Mouse (Mus musculus) ES-CJ7 (cell line): Measurements from ENCODE around the gene Aatk.

Experiments used
- DNase-seq: peaks from one replicate; pipeline ENCODE4 v3.0.0; 2011; ENCODE audit warnings: low read depth, low spot score

Gene Aatk

DNA sequence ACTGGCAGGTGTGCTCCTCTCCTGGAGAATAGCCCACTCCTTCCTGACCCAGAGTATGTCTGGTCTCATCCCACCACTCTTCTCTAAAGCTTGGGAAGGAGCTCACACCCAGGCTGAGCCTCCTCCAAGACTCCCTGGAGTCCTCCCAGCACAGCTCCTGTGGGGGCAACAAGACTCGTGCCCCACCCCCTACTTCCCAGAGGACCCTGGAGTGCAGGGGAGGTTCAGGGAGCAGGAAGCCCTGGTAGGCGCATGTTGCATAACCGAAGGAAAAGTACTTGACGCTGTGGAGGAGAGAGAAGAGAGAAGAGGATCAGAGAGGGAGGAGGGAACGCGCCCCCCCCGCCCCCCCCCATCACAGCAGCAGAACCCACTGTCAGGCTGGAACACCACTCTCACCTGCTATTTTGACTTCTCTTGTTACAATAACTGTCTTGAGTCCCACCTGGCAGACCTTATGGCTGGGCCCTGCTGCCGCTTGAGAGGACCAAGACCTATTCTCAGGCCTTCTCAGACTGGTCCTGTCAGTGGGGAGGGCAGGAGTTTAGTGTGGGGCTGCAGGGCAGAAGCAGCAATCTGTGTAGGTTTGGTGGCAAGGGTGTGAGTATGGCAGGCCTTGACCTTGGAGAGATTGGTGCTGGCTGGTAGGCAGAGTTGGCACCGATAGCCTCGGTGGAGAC, 56.2 kb downstream of the Aatk start:
- no peak for DNase-seq

DNA sequence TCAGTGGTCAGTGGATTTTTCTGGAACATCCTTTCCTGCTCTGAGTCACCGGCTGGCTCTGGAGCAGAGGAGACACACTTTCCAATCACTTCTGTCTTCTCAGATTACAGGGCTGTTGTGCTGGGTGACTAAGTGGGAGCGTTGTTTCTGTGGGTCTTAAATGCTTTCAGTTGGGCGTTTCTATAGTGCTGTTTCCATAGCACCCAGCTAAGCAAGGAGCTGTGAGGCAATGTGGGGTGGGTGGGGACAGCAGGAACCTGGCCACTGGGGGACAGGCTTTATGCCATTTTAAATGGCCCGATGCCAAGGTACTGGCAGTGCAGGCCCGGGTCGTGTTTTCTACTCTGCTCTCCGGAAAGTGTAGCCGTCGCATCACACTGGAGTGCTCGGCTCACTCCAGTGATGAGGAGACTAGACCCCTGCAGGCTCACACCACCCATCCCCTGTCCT, 57.8 kb downstream of the Aatk start:
- no peak for DNase-seq

DNA sequence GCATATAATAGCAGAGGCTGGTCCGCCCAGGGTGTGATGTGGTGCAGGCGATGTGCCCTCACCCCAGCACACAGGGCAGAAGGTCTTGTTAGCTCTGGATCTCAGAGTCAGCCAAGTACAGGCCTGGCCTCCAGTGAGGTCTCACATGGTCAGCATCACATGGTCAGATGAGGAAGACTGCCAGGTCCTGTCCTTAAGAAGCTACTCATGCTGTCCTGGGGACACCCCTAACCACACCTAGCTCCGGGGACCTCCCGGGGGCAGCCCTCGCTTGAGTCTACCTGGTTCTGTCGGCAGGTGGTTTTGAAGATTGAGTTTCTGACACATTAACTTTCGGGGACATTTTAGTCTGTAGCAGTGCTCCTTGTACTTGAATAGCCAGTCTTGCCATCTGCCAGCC, 58.6 kb downstream of the Aatk start:
- DNase-seq: no peak

DNA sequence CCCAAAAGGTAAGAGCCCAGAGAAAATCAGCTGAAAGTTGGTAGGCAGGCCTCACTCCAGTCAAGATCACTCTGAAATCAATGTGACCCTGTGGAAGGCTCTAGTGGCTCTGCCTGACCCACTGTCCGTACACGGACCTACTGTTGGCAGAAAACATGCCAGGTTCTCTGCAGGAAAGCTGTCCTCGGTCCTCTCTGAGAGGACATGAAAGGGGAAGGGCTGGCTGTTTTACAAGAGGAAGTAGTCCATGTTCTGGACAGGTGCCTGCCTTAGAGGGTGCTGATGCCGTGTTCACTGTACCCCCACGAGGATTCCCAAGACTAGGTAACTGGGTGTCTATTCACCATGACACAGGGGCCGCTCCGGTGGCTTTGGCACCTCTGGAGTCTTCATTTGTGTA, 59.1 kb downstream of the Aatk start:
- DNase-seq: no peak

DNA sequence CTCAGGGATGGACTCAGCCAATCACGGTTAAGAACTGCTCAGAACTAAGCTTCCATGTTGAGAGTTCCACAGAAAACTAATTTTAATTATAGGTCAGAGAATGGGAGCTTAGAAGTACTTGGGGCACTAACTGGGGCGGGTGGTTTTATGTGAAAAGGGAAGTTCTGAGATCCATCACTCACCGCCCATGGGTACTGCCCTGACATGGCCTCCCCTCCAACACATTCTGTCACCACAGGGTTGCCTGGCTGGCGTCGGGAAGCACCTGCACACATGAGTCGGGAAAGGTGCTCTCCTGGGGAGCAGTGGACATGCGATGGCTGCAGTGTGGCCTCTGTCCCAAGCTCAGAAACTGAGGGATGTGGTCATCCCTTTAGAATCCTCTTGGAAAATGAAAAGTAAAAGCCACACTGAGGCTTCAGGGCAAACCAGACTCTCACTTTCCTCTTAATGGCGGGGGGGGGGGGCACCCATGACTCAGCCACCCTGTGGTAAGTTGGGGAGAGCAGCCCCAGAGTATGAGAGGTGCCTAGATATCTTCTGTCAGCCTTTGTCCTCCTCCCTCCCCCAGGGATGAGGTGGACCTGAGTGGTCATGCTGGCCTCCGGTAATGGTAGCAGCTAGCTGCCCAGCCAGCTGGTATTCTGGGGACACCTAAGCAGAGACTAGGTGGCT, 60.1 kb downstream of the Aatk start:
- DNase-seq: no peak

DNA sequence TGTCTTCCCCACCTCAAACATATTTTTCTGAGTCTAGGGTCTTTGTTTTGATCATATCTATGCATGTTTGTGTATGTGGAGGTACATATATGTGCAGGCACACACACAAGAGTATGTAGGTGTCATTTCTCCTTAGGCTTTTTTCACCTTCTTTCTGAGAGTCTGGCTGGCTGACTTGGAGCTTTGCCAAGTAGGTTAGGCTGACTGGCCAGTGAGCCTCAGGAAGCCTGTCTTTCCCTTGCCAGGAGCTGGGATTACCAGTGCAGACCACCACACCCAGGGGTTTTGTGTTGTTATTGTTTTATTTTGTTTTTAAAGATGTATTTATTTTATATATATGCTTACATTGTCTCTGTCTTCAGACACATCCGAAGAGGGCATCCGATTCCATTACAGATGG, 63.8 kb downstream of the Aatk start:
- DNase-seq: no peak

DNA sequence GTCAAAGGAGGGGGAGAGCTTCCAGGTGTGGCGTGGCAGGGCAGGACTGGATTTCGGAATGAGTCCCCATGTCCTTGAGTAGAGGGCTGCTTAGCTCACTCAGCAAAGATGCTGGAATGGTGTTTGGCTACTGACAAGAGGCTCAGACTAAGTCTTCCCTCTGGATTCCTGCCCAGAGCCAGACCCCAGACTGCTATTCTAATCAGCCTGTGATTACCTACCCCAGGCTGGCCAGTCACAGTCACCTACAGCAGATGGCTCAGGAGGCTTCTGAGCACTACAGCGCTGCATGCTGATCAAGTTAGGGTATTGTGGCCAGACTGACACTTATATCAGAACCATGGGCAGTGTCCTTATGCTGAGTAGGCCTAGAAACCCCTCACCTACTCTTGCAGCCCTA, 64.7 kb downstream of the Aatk start:
- DNase-seq: no peak

DNA sequence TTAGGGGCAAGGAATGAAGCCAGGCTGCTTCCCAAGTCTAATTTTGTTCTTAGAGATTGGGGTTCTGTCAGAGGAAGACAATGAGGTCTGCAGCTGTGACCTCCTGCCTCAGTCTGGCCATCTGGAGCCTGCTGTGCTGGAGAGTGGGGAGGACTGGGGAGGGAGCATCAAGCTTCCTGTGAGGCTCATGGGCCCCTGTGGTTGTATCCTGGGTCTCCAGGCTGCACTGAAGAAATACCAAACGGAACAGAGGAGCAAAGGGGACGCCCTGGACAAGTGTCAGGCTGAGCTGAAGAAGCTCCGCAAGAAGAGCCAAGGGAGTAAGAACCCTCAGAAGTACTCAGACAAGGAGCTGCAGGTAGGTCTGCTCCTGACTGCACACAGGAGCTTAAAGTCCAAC, 65.2 kb downstream of the Aatk start:
- no peak for DNase-seq

DNA sequence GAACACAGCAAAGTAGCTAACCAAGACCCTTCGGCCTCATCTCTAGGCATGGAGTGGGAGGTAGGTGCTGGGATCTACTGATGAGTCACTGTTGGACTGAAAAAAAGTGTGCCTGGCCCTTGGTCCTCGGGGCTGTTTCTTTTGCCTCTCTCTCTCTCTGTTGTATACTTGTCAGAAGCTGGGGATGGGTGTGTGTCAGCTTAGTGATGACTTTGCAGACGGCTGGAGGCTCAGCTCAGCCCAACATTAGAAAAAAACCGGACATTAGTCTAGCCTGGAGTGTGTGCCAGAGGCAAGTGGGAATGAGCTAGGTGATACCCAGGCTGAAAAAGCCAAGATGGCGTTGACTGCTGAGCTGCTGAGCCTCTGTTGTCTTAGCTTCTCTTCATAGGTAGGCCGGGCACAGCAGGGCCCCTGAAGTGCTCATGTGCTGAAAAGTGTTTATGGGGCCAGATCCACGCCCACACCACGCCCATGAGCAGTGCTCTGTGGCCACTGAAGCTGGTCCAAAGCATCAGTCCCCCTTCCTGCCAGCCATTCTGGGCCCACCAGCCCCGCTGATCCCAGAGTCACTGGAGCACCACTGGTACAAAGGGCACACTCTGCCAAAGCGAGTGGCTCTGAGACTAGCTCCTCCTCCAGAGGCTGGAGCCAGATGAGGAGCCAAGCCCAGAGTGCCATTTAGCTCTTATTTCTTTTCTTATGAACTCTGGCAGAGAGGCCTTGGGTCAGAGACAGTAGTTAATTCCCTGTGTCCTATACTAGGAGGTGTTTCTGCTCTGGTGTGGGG, 67.2 kb downstream of the Aatk start:
- DNase-seq: no peak

DNA sequence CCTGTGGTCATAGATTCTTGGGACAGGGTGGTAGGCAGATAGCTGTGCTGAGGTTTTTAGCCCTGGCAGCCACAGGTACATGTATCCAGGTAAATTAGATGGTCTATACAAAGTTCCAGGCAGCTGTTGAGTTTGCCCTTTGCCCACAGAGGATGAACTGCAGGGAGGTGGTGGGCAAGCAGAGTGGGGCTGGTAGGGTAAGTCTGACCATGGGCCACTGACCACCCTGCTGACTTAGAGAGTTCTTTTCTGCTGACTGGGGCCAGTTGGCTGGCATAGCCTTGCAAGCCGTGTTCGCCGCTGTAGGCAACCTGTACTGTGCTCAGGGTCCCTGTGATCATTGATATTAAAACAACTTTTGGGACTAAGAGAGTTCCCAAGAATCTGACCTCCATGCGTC, 68.3 kb downstream of the Aatk start:
- DNase-seq: no peak

DNA sequence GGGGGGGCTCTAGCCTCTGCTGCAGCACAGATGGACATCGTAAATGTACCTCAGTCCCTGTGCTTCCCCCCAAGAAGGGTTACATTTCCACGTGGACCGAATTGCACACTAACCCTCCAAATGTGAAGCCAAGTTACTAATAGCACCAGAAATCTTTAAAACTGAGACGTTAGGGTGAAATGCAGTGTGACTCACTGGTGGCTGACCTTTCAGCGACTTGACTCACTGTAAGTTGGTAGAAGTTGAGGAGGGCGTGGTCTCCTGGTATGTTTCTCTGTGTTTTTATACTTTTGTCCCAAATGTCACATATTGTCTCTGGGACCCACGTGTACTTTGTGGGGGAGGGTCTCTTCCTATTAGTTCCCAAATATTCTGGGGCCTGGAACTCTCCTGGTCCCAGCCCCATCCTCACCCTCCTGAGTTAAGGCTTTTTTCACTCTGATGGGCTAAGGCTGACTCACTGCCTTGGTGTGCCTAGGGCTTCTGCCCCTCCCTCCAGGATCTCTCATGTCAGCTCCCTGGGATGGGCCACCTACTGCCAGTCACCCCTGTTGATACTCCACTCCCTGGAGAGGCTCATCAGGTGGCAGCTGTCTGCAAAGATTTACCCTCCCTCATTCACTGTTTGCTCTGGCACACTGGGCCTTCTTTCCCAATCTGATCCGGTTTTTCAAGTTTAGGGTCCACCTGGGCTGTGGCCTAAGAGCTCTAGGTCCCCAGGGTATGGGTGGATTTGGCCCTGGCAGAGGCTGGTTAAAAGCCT, 71.0 kb downstream of the Aatk start:
- DNase-seq: no peak

DNA sequence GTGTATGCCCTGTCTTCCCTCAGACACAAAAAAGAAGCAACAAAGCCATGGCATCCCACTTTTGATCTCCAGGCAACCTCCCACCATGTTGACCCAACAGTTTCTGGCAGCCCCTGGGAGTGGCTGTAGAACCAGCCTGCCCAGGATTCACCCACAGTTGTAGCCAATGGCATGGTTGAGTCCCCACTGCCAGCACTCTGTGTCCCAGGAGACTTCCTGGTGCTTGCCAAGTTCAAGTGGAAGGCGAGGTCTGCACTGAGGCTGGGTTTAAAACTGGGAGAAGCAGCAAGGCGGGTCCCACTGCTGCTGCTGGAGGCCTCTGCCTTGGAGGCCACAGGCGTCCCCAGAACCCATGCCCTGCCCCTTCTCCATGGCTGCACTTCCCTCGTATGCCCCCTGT, 73.2 kb downstream of the Aatk start:
- DNase-seq: no peak

DNA sequence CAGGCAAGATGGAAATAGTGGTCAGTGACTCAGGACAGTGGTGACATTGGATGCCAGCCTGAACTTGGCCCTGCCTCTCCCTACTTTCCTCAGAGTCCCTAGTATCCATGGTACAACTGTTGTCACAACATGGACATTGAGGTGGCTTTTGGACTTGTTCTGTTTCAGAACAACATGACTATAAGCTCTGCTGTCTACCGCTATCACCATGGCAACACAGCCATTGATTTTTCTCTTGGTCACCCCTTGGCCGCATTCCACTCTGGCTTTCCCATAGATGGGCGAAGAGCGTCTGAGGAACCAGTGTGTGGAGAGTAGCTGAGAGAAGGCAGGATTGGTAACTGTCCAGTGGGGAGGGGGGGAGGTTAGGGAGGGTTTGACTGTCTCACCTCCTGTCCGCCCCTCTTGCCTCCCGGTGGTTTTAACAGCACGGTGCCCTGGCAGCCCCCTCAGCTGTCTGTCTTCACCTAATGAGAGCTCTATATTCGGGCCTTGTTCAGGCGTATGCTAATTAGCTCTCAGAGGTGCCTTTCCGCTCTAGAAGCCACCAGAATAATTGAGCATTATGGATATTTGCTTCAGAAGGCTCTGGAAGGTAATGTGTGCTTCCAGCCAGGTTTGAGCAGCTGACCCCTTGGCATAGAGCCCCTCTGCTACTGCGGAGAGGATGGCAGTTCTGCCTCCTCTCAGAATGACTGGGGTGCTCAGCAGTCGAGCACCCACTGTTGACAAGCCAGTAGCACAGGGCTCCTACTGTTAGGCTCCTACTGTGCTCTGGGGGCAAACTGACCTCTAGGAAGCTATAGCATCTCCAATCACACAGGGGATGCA, 76.7 kb downstream of the Aatk start:
- DNase-seq: no peak

DNA sequence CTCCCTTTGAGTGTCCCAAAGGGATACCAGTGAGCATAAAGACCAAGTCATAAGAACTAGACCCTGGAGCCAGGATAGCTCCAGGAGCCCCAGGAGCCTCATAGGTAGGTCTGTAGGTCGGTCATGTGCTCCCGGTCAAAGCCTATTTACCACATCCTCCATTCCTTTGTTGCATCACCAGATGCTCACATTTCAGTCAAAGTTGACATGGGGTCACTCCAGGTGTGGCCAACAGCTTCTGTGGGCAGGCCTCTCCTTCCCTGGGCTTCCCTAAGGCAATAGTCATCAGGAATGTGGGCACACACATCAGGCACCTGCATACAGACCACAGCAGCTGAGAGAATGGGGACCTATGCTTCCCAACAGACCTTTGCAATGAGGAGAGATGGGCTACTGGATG, 79.1 kb downstream of the Aatk start:
- no peak for DNase-seq

DNA sequence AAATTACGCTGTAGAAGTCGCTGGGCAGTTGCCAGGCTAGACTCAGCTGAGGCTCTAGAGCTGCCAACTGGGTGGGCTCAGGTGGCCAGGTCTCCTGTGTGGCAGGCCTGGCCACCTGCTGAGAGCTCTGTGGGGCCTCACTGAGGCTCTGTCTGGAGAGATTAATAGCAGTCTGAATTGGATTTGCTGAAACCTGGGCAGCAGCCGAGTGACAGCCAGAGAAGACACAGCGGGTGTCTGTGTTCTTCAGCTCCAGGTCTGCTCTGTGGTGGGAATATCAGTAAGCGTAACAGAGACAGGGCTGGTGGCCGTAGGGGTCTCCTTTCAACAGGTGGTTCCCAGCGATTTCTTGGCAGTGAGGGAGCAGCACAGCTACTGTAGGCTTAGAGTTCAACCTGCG, 79.6 kb downstream of the Aatk start:
- DNase-seq: no peak

DNA sequence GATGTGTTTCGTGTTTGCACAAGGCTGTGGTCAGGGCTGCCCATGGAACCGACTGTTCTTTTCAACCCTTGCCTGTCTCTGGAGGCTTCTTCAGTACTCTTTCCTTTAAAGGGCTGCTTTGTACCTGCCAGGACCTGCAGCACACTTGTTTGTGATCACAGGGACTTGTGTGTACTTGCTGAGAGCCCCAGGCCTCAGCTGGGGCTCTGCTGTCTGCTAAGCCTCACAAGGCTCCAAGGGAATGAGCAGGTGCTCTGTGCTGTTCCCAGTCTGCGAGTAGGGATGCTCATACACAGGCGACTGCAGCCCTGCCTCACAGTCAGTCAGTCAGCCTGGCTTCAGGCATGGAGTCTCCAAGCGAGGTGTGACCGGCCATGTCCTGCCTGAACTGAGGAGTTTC, 80.7 kb downstream of the Aatk start:
- DNase-seq: no peak

DNA sequence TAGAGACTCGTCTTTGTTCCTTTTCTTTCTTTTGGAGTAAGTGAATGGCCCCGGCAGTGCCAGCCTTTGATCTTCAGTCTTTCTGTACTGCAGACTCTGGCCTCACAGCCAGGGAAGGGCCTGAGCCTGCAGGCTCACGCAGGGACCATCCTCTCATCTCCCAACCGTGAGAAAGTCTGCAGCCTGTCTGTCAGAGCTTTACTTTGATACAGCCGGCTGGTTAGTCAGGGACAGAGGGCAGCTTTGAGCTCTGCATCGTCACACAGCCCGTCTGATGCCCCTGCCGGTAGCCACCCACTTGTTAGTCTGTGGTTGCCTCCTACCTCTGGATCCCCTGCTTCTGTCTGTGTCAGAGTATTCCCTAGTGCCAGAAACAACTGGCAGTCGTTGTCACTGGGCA, 81.9 kb downstream of the Aatk start:
- no peak for DNase-seq

DNA sequence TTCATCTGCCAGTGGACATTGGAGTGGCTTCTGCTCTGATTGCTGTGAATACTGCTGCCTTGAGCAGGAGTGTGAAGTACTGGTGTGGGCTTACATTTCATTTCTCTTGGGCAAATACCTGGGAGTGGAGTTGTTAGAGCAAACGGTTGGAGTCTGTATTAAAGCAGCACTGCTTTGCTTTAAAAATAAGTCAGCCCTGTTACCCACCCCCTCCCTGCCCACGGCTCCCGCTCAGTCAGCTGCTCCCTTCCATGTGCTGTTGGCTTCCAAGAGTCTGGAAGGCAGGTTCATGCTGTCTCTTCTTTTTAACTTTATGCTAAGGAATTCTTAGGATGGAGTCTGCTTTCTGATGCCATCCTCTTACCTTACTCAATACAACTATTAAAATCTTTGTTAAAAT, 85.5 kb downstream of the Aatk start:
- no peak for DNase-seq

DNA sequence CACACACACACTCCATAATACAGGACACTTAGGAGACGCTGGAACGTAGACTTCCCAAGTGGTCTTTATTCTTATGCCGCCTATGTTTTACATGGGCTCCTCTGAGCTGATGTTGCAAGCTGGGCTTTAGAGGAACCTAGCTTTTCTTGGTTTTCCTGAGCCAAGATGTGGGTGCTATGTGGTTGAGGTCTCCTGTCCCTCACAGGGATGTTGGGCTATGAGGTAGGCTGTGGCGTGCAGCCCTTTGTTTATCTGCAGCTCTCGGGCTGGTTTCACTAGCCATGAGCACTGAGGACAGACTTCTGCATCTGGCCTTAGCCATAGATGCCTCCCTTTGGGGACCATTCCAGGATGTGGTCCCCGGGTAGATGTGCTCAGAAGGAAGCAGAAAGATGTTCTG, 86.3 kb downstream of the Aatk start:
- DNase-seq: no peak

DNA sequence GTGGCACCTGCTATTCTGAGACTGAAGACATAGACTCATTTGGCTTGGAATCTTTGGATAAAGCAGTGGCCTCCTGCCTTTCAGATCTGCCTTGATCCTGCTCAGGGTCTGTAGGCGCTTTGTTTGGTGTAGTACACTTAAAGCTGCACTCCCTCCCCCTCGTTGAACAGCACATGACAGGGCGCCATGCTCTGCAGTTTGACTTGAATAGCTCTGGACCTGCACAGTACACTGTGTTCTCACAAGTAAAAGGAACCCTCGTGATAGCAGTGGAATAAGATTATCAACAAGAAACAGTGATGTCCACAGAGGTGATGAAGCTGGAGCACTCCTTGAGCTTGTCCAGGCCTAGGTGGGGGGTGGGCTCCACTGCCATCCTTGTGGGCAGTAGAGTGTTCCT, 87.3 kb downstream of the Aatk start:
- no peak for DNase-seq

DNA sequence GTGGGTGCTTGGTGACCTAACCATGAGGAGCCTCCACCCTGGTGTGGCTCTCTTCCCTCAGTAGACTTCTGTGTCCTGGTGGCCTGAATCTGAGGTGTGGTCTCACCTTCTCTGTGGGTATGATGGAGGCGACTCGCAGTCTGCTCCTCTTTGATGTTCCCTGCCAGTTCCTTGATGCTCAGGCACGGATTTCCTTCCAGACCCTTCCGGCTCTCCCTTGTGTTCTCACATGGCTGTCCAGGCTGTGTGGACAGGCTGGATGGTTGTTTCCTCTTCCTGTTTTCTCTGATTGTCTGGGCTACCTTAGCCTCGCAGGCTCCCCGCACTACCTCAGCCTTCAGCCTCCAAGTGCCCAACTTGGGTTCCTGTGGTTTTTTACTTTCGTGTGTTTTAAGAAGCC, 88.1 kb downstream of the Aatk start:
- no peak for DNase-seq
